Mouse (Mus musculus): ENCODE results near the gene Asb1. TPM values are rescaled to one million over a fixed set of nuclear protein-coding genes. Genes with fewer than 3 reads are reported as not detected.

The Asb1 gene
- 16.2 TPM for polyA plus RNA-seq (2015; fragmentation: Illumina TruSeq; extraction: RNeasy Lipid Tissue Mini Kit (QIAGEN cat#74804); ENCODE audit: insufficient read depth, low replicate concordance)

DNA sequence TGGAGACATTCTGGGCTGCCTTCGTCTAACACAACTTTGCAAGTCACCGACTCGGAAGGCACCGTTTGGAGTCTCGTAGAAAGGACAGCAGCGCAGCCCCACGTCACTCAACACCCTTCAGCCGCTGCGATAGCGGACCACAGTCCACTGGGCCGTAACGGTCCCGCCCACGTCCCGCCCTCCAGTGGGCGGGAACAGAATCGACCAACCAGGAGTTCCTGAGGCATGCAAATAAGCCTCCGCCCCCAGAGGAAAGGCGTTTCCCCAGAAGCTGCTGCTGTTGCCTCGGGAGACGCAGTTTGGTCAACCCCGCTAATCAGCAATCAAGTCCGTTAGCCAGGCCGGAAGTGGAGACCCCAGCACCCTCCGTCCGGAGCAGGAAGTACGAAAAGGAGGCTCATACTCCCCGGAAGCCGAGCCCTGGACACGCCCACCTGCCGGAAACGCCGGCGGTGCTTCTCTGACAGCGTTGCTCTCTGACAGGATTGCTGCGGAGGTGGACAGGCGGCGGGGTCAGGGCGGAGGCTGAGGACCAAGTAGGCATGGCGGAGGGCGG is at the start of gene Asb1:
Gene Asb1 (plus strand): TSS at position 274 of the 556 bp plus-strand sequence.

DNA sequence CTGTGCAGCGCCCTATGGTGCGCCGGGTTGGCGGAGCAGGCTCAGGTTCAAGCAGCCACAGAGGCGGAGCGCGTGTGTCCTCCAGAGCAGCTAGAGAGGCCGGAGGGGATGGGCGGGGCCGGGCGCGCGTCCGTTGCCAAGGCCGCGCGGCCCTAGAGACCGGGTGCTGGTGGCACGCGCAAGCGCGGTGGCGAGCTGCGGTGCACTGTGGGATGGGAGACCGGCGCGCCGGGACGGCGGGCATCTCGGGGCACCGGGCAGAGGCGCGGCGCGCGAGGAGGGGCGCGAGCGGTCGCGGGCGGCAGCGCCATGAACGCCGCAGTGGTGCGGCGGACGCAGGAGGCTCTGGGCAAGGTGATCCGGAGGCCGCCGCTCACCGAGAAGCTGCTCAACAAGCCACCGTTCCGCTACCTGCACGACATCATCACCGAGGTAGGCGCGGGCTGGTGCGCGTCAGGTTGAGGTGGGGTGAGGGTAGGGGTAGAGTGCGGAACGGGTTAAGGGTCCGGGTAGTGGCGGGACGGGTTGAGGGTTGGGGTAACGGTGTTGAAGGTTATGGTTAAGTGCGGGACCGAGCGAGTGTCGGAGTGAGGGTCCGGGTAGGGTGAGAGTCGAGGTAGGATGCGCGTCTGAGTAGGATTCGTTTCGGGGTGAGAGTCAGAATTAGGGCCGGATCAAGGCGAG is 45.7 kb upstream of the Asb1 start, which contains the start of gene Traf3ip1:
Gene Traf3ip1 (plus strand): TSS at position 191 of the 684 bp plus-strand sequence.

Other genes starting within 250 kb of the Asb1 start
- gene Scly, start 242.2 kb upstream of the Asb1 start, polyA plus RNA-seq (2015; fragmentation: Illumina TruSeq; extraction: RNeasy Lipid Tissue Mini Kit (QIAGEN cat#74804); ENCODE audit: insufficient read depth, low replicate concordance): 22.0 TPM
- 0.04 TPM for gene Espnl, start 218.5 kb upstream of the Asb1 start, polyA plus RNA-seq (2015; fragmentation: Illumina TruSeq; extraction: RNeasy Lipid Tissue Mini Kit (QIAGEN cat#74804); ENCODE audit: insufficient read depth, low replicate concordance)
- gene Klhl30, start 189.5 kb upstream of the Asb1 start, polyA plus RNA-seq (2015; fragmentation: Illumina TruSeq; extraction: RNeasy Lipid Tissue Mini Kit (QIAGEN cat#74804); ENCODE audit: insufficient read depth, low replicate concordance): 0.23 TPM
- 0.28 TPM for gene Erfe, start 174.1 kb upstream of the Asb1 start, polyA plus RNA-seq (2015; fragmentation: Illumina TruSeq; extraction: RNeasy Lipid Tissue Mini Kit (QIAGEN cat#74804); ENCODE audit: insufficient read depth, low replicate concordance)
- gene Ilkap, start 141.7 kb upstream of the Asb1 start, polyA plus RNA-seq (2015; fragmentation: Illumina TruSeq; extraction: RNeasy Lipid Tissue Mini Kit (QIAGEN cat#74804); ENCODE audit: insufficient read depth, low replicate concordance): 132 TPM
- 15.8 TPM for gene Hes6, start 126.5 kb upstream of the Asb1 start, polyA plus RNA-seq (2015; fragmentation: Illumina TruSeq; extraction: RNeasy Lipid Tissue Mini Kit (QIAGEN cat#74804); ENCODE audit: insufficient read depth, low replicate concordance)
- 4.1 TPM for gene Per2, start 81.2 kb upstream of the Asb1 start, polyA plus RNA-seq (2015; fragmentation: Illumina TruSeq; extraction: RNeasy Lipid Tissue Mini Kit (QIAGEN cat#74804); ENCODE audit: insufficient read depth, low replicate concordance)
- gene Traf3ip1, start 45.9 kb upstream of the Asb1 start, polyA plus RNA-seq (2015; fragmentation: Illumina TruSeq; extraction: RNeasy Lipid Tissue Mini Kit (QIAGEN cat#74804); ENCODE audit: insufficient read depth, low replicate concordance): 7.5 TPM

Data from spleen, adult 10 weeks (tissue).